Mouse (Mus musculus) C3H10T1/2 (cell line): Measurements from ENCODE around the gene Vmn2r13. TPM values are rescaled to one million over a fixed set of nuclear protein-coding genes. Genes with fewer than 3 reads are reported as not detected.

Experiments
- polyA plus RNA-seq, 2 experiments: library from polyadenylated mRNA; unstranded; fragments of >200 nt; fragmentation: generic; extraction: Trizol; gene quantifications; one replicate each; pipeline ENCODE4 v1.2.1; 2012; ENCODE audit warnings: missing spikeins in 2 of 2

Gene Vmn2r13
- polyA plus RNA-seq: under 1 TPM in 1 of 2 experiments, not detected in 1; 0.01 TPM

GRCm38 (mm10) chr5:109192099-109192498, at the start of gene Vmn2r13:
Gene Vmn2r13 (minus strand): TSS chr5:109192199.

GRCm38 (mm10) chr5:109224608-109225007, 32.6 kb upstream of the Vmn2r13 start, which contains the start of gene Vmn2r14:
Gene Vmn2r14 (minus strand): TSS chr5:109224708.

Other genes with a start within 250 kb of the Vmn2r13 start
- not detected for gene Vmn2r10, start 185.7 kb downstream of the Vmn2r13 start, polyA plus RNA-seq
- not detected for gene Vmn2r11, start 132.6 kb downstream of the Vmn2r13 start, polyA plus RNA-seq
- not detected for gene Vmn2r12, start 94.2 kb downstream of the Vmn2r13 start, polyA plus RNA-seq
- not detected for gene Vmn2r14, start 32.5 kb upstream of the Vmn2r13 start, polyA plus RNA-seq
- gene Vmn2r15, start 105.4 kb upstream of the Vmn2r13 start, polyA plus RNA-seq: not detected
- gene Vmn2r16, start 138.0 kb upstream of the Vmn2r13 start, polyA plus RNA-seq: not detected
- gene Vmn2r17, start 227.5 kb upstream of the Vmn2r13 start, polyA plus RNA-seq: not detected